Mouse (Mus musculus) limb, embryonic 15.5 days (tissue): ENCODE data around the gene Olfr611. TPM values are rescaled to one million over a fixed set of nuclear protein-coding genes. Genes with fewer than 3 reads are reported as not detected.
"Not testable (repeated sequence)": the region's sequence is repeated elsewhere in the genome, so short reads cannot be mapped to it uniquely, and the experiment has no call there.

ENCODE experiments used
- ATAC-seq: fragments of 200-750 bp; cut with Nextera tagmentation; 2 replicates; pipeline ENCODE4 v1.8.0; 2017; ENCODE audit warnings: low read depth, moderate TSS enrichment; ENCODE audit not compliant: insufficient number of reproducible peaks, low FRiP score, low TSS enrichment
- H3K27ac ChIP-seq: fragments of 300-500 bp; sonication (generic); 2 replicates; pipeline ENCODE4 v1.5.1; 2015; ENCODE audit warnings: moderate library complexity, mild to moderate bottlenecking, inconsistent platforms
- H3K27me3 ChIP-seq: fragments of 300-500 bp; sonication (generic); 2 replicates; pipeline ENCODE4 v1.6.1; 2015; ENCODE audit warnings: inconsistent platforms
- H3K36me3 ChIP-seq: fragments of 300-500 bp; sonication (generic); 2 replicates; pipeline ENCODE4 v1.6.1; 2015; ENCODE audit warnings: inconsistent platforms
- H3K4me1 ChIP-seq: fragments of 300-500 bp; sonication (generic); 2 replicates; pipeline ENCODE4 v1.6.1; 2015; ENCODE audit warnings: inconsistent platforms
- H3K4me2 ChIP-seq: fragments of 300-500 bp; sonication (generic); 2 replicates; pipeline ENCODE4 v1.6.1; 2015; ENCODE audit warnings: mild to moderate bottlenecking, inconsistent platforms
- H3K4me3 ChIP-seq: fragments of 300-500 bp; sonication (generic); 2 replicates; pipeline ENCODE4 v1.5.1; 2015; ENCODE audit warnings: mild to moderate bottlenecking, inconsistent platforms
- H3K9ac ChIP-seq: fragments of 300-500 bp; sonication (generic); 2 replicates; pipeline ENCODE4 v1.6.1; 2015; ENCODE audit warnings: inconsistent platforms
- H3K9me3 ChIP-seq: fragments of 300-500 bp; sonication (generic); 2 replicates; pipeline ENCODE4 v1.6.1; 2016; ENCODE audit warnings: inconsistent platforms
- WGBS: fragments of 180-500 bp; shearing (Covaris S2); methylation state at CpG from one replicate; pipeline ENCODE4 v1.1.7; 2015; 5-methylcytosine and 5-hydroxymethylcytosine counted together
- polyA plus RNA-seq: library from polyadenylated mRNA; unstranded; fragments of >200 nt; fragmentation: Nextera tagmentation; extraction: Ambion mirVana; gene quantifications from 2 replicates; pipeline ENCODE4 v1.2.1, GENCODE M21; 2015

The Olfr611 gene
- not detected in 2 replicates for polyA plus RNA-seq

DNA sequence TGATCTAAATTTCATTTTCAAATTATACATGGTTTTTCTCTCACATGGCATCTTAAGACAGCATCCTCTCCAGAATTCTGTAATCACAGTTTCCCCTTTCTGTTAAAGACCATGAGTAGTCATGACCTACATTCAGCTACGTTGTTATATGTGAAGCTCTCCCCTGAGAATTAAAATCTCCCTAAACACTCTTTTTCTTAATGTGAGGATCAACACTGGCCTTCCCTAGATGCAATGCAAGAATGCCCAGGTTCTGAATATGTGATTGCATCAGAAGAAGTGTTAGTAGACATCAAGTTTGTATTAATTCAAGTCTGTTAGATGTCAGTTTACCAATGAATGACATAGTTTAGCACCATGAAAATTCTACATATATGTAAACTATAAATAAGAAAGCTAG lies at the start of gene Olfr611:
TSS of gene Olfr611 (minus strand) at position 101 of the 400 bp plus-strand sequence.
- not testable (repeated sequence) for H3K36me3 ChIP-seq, H3K27me3 ChIP-seq, H3K4me2 ChIP-seq, H3K4me3 ChIP-seq, H3K9ac ChIP-seq, H3K27ac ChIP-seq, H3K9me3 ChIP-seq, ATAC-seq, H3K4me1 ChIP-seq
- 63% methylated on average over 1 of the region's 1 CpGs for WGBS

- Histone ChIP-seq H3K36me3 (no peaks in the 10 kb centered on the region), H3K9ac (no peak within 1 kb of the TSS), H3K4me1 (no peaks in the 10 kb centered on the region), H3K27ac (no peak within 1 kb of the TSS), H3K4me3 (no peak within 1 kb of the TSS), H3K27me3 (no peaks in the 10 kb centered on the region), H3K4me2 (no peak within 1 kb of the TSS), H3K9me3 (no peaks in the 10 kb centered on the region)
- no peak for ATAC-seq
- 77% methylated on average over 3 of the region's 3 CpGs for WGBS
These were observed 48.4 kb upstream of the Olfr611 start, which contains the start of gene Olfr616 for GRCm38 (mm10) chr7:103569043-103569442. Gene Olfr616, minus strand, starts transcription at chr7:103569143.

DNA sequence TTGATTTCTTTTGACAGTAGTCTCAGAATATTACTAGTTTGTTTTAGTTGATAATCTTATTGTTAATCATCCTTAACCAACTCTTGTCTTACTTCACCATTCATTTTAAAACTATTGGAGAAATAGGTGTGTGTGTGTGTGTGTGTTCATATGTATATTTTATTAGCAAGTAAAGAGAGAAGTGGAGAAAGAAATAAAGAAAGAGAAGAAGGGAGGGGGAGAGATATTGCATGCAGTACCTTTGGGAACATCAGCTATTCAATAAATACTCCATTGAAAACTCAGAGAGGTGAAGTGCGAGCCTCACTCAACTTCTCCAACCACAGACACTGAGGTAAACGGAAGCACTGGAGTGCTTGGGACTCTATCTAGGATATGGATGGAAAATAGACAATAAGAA lies 35.1 kb upstream of the Olfr611 start, which contains the start of gene Olfr615:
TSS of gene Olfr615 (plus strand) at position 301 of the 400 bp plus-strand sequence.
- H3K27me3 ChIP-seq = no peaks in the 10 kb centered on the region
- H3K9ac ChIP-seq = no peak within 1 kb of the TSS
- H3K4me3 ChIP-seq = no peak within 1 kb of the TSS
- no peak within 1 kb of the TSS for H3K27ac ChIP-seq
- H3K36me3 ChIP-seq = no peaks in the 10 kb centered on the region
- H3K4me2 ChIP-seq = no peak within 1 kb of the TSS
- 85% methylated on average over 2 of the region's 2 CpGs for WGBS
- no peak for ATAC-seq
- no peaks in the 10 kb centered on the region for H3K9me3 ChIP-seq
- H3K4me1 ChIP-seq = no peaks in the 10 kb centered on the region

DNA sequence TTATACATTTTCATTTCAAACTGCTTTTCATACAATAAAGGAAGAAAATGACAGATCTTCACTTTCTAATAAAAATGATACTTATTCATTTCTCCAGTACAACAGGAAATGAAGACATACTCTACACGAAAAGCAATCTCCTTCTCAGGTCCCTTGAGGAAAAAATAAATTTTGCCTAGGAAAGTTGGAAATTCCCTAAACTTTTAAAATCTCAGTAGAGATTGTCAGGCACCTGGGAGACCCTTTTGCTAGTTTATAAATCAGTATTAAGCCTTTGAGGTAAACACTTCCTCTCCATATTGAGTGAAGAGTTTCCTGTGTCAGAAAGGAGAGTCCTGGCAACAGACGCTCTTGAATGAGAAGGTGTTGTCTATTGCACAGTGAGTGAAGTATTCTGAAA lies 27.1 kb upstream of the Olfr611 start, which contains the start of gene Olfr613:
TSS of gene Olfr613 (plus strand) at position 301 of the 400 bp plus-strand sequence.
- Histone ChIP-seq H3K9ac (no peak within 1 kb of the TSS), H3K36me3 (no peaks in the 10 kb centered on the region), H3K4me2 (no peak within 1 kb of the TSS), H3K9me3 (no peaks in the 10 kb centered on the region), H3K4me1 (no peaks in the 10 kb centered on the region), H3K27ac (no peak within 1 kb of the TSS), H3K4me3 (no peak within 1 kb of the TSS), H3K27me3 (no peaks in the 10 kb centered on the region)
- no peak for ATAC-seq
- WGBS = 68% methylated on average over 2 of the region's 2 CpGs

DNA sequence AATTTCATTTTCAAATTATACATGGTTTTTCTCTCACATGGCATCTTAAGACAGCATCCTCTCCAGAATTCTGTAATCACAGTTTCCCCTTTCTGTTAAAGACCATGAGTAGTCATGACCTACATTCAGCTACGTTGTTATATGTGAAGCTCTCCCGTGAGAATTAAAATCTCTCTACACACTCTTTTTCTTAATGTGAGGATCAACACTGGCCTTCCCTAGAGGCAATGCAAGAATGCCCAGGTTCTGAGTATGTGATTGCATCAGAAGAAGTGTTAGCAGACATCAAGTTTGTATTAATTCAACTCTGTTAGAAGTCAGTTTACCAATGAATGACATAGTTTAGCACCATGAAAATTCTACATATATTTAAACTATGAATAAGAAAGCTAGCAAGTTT lies 22.0 kb upstream of the Olfr611 start, which contains the start of gene Olfr612:
TSS of gene Olfr612 (minus strand) at position 101 of the 400 bp plus-strand sequence.
- not testable (repeated sequence) for H3K4me3 ChIP-seq, H3K9ac ChIP-seq, H3K27me3 ChIP-seq, H3K27ac ChIP-seq, H3K9me3 ChIP-seq, H3K4me1 ChIP-seq, H3K4me2 ChIP-seq, H3K36me3 ChIP-seq, ATAC-seq
- WGBS = 86% methylated on average over 2 of the region's 2 CpGs

- Histone ChIP-seq H3K4me3 (no peak within 1 kb of the TSS), H3K4me1 (no peaks in the 10 kb centered on the region), H3K9ac (no peak within 1 kb of the TSS), H3K9me3 (no peaks in the 10 kb centered on the region), H3K4me2 (no peak within 1 kb of the TSS), H3K36me3 (no peaks in the 10 kb centered on the region), H3K27me3 (no peaks in the 10 kb centered on the region), H3K27ac (no peak within 1 kb of the TSS)
- 77% methylated on average over 2 of the region's 2 CpGs for WGBS
- no peak for ATAC-seq
These were observed 8.6 kb downstream of the Olfr611 start, which contains the start of gene Olfr610 for GRCm38 (mm10) chr7:103512022-103512421. Gene Olfr610, minus strand, starts transcription at chr7:103512122.

DNA sequence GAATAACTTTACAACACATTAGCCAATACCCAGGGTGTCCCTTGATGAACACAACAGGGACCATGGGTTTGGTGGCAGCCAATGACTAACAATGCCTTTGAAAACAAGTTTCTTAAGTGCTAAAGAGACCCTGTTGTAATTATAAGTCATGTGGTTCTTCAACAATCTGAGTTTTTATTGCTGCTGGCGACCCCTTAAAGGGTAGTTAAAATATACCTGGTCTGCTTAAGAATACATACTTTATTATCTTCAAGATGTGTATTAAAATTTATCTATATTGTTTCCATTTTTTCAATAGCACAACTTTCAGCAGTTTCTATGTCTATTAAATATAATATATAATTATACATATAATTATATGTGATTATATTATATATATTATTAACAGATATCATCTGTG lies 22.7 kb downstream of the Olfr611 start, which contains the start of gene Olfr609:
TSS of gene Olfr609 (minus strand) at position 101 of the 400 bp plus-strand sequence.
- Histone ChIP-seq H3K27ac (no peak within 1 kb of the TSS), H3K4me2 (no peak within 1 kb of the TSS), H3K9ac (no peak within 1 kb of the TSS), H3K4me3 (no peak within 1 kb of the TSS), H3K4me1 (no peaks in the 10 kb centered on the region), H3K27me3 (no peaks in the 10 kb centered on the region), H3K36me3 (no peaks in the 10 kb centered on the region), H3K9me3 (no peaks in the 10 kb centered on the region)
- 43% methylated on average over 1 of the region's 1 CpGs for WGBS
- ATAC-seq = no peak

- H3K9me3 ChIP-seq, H3K9ac ChIP-seq, H3K36me3 ChIP-seq, H3K4me1 ChIP-seq, H3K27me3 ChIP-seq, H3K4me3 ChIP-seq, ATAC-seq, H3K4me2 ChIP-seq, H3K27ac ChIP-seq: not testable (repeated sequence)
- 84% methylated on average over 9 of the region's 9 CpGs for WGBS
These were observed 43.5 kb downstream of the Olfr611 start for GRCm38 (mm10) chr7:103477106-103477505.

DNA sequence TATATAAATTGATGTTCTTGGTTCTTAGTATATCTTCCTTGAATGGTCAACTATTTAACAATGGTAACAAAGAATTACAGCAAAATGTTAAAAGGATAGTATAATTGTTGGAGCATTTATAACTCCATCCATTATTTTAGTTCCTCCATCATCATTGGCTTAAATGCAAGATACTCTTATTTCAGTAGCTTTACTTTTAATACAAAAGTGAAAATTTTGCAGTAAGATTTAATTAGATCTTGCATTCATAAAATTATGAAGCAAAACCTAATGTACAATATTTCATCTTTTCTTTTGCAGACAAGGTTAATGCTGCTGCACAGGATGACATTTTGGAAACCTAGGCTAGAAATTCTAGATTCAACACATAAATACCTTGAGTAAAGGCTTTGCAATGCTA lies 51.1 kb downstream of the Olfr611 start, which contains the start of gene Olfr608:
TSS of gene Olfr608 (plus strand) at position 301 of the 400 bp plus-strand sequence.
- H3K27me3 ChIP-seq = no peaks in the 10 kb centered on the region
- H3K9ac ChIP-seq = no peak within 1 kb of the TSS
- no peak for ATAC-seq
- no peak within 1 kb of the TSS for H3K4me2 ChIP-seq
- H3K4me3 ChIP-seq = no peak within 1 kb of the TSS
- no peaks in the 10 kb centered on the region for H3K36me3 ChIP-seq
- no peaks in the 10 kb centered on the region for H3K9me3 ChIP-seq
- H3K27ac ChIP-seq = no peak within 1 kb of the TSS
- no peaks in the 10 kb centered on the region for H3K4me1 ChIP-seq

Other genes starting within 250 kb of the Olfr611 start
- gene Olfr596, start 215.2 kb downstream of the Olfr611 start, polyA plus RNA-seq = not detected in 2 replicates
- not detected in 2 replicates for gene Olfr597, start 204.5 kb downstream of the Olfr611 start, polyA plus RNA-seq
- gene Olfr598, start 197.3 kb downstream of the Olfr611 start, polyA plus RNA-seq = not detected in 2 replicates
- gene Olfr599, start 184.9 kb downstream of the Olfr611 start, polyA plus RNA-seq = not detected in 2 replicates
- not detected in 2 replicates for gene Olfr600, start 171.2 kb downstream of the Olfr611 start, polyA plus RNA-seq
- gene Olfr601, start 158.2 kb downstream of the Olfr611 start, polyA plus RNA-seq = not detected in 2 replicates
- gene Olfr603, start 134.7 kb downstream of the Olfr611 start, polyA plus RNA-seq = not detected in 2 replicates
- gene Usp17lc, start 105.8 kb downstream of the Olfr611 start, polyA plus RNA-seq = not detected in 2 replicates
- gene Olfr605, start 75.4 kb downstream of the Olfr611 start, polyA plus RNA-seq = not detected in 2 replicates
- gene Olfr606, start 71.8 kb downstream of the Olfr611 start, polyA plus RNA-seq = not detected in 2 replicates
- not detected in 2 replicates for gene Olfr607, start 56.7 kb downstream of the Olfr611 start, polyA plus RNA-seq
- not detected in 2 replicates for gene Olfr608, start 51.0 kb downstream of the Olfr611 start, polyA plus RNA-seq
- not detected in 2 replicates for gene Olfr609, start 22.8 kb downstream of the Olfr611 start, polyA plus RNA-seq
- gene Olfr610, start 8.7 kb downstream of the Olfr611 start, polyA plus RNA-seq = not detected in 2 replicates
- gene Olfr612, start 21.9 kb upstream of the Olfr611 start, polyA plus RNA-seq = not detected in 2 replicates
- not detected in 2 replicates for gene Olfr613, start 27.2 kb upstream of the Olfr611 start, polyA plus RNA-seq
- not detected in 2 replicates for gene Olfr615, start 35.2 kb upstream of the Olfr611 start, polyA plus RNA-seq
- gene Olfr616, start 48.3 kb upstream of the Olfr611 start, polyA plus RNA-seq = not detected in 2 replicates
- not detected in 2 replicates for gene Olfr617, start 52.2 kb upstream of the Olfr611 start, polyA plus RNA-seq
- gene Olfr618, start 69.3 kb upstream of the Olfr611 start, polyA plus RNA-seq = 0.04 TPM in 1 of 2 replicates, not detected in the other
- not detected in 2 replicates for gene Olfr619, start 79.7 kb upstream of the Olfr611 start, polyA plus RNA-seq
- gene Olfr620, start 91.7 kb upstream of the Olfr611 start, polyA plus RNA-seq = not detected in 2 replicates
- gene Olfr622, start 121.9 kb upstream of the Olfr611 start, polyA plus RNA-seq = not detected in 2 replicates
- gene Olfr623, start 142.9 kb upstream of the Olfr611 start, polyA plus RNA-seq = not detected in 2 replicates
- gene Olfr624, start 150.3 kb upstream of the Olfr611 start, polyA plus RNA-seq = 0.02 and 0.03 TPM in 2 replicates
- not detected in 2 replicates for gene Olfr625-ps1, start 161.9 kb upstream of the Olfr611 start, polyA plus RNA-seq
- not detected in 2 replicates for gene Olfr243, start 193.8 kb upstream of the Olfr611 start, polyA plus RNA-seq
- gene Olfr628, start 209.5 kb upstream of the Olfr611 start, polyA plus RNA-seq = not detected in 2 replicates
- gene Olfr629, start 224.1 kb upstream of the Olfr611 start, polyA plus RNA-seq = not detected in 2 replicates
- not detected in 2 replicates for gene Olfr630, start 236.5 kb upstream of the Olfr611 start, polyA plus RNA-seq